Mouse (Mus musculus): ENCODE measurements at regions not wholly inside any gene's neighbourhood (a gene's known extent, or its start where the extent isn't known, plus 50 kb on each side); places are given as distances from the start of the nearest gene placed in this dataset.

DNA sequence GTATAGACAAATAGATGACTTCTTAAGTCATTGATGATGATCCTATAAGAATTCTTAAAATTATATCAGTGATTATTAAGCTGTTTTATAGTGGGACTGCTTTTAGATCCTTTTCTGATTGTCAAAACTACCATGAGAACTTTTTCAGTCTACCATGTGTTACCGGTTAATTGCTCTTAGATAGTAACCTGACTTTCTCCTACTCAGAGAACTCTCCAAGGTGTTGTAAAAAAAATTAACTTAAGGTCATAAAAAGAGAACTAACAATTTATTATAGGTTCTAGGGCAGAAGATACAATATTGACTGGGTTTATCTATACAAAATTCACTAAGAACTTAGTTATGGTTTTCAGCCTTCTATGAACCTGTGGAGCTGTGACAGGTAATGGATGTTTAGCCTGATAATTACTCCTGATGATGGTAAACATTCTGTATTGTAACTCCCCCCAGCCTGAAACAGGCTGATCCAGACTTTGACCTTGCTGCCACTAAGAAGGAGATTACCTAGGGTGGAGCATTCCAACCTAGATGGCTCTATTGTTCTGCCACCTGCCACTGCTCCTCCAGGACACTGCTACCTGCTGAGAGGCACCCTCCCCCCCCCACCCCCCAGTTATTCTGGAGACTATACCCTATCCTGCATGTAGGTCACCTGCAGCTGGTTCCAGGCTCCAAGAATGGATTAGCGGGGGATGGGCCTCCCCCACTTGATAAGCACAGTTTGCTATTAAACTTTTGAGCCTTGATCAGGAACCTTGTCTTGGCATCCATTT is 298.4 kb upstream of the Cox7c start:
- no peak for ATAC-seq (replicated peaks; ENCODE audit: low FRiP score, low read depth)
- Histone ChIP-seq H3K9ac (ENCODE audit: low read depth, low read length) (no peak overlapping the region), H3K4me2 (ENCODE audit: low read length) (no peak overlapping the region), H3K9me3 (replicated peaks; ENCODE audit: low read length) (no peaks in the 10 kb centered on the region), H3K27ac (no peak overlapping the region), H3K4me3 (replicated peaks; ENCODE audit: low read depth, low read length) (no peak overlapping the region), H3K36me3 (ENCODE audit: insufficient read depth, low read length) (no peaks in the 10 kb centered on the region), H3K27me3 (ENCODE audit: insufficient read depth, low read length) (no peaks in the 10 kb centered on the region), H3K4me1 (replicated peaks; ENCODE audit: insufficient read depth, low read length) (no peaks in the 10 kb centered on the region)
- no peak for DNase-seq (ENCODE audit: low spot score)
- WGBS, result 96% methylated on average over 2 of the region's 2 CpGs
- TF ChIP-seq CTCF (IDR thresholded peaks at IDR 0.05; ENCODE audit: low read depth), result no peak

DNA sequence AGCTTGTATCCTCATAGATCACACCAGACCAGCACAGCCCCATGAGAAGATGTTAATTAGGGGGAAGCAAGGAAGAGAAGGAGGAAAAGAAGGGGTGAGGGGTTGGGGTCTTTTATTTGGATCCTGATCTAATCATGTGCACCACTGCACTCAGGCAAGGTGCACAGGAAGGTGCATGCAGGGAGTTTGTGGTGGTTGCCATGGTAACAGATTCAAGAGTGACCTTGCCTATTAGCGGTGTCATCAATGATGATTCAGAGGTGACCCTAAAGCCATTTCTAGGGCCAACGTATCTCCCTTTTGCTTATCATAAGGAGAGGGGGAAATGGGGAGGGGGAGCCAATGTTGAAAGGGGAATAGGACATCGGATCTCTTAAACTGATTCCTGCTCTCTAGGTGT is 289.8 kb upstream of the Cox7c start:
- no peak overlapping the region for H3K9ac ChIP-seq (ENCODE audit: low read depth, low read length)
- no peaks in the 10 kb centered on the region for H3K9me3 ChIP-seq (replicated peaks; ENCODE audit: low read length)
- 84% methylated on average over 3 of the region's 3 CpGs for WGBS
- H3K27me3 ChIP-seq (ENCODE audit: insufficient read depth, low read length), result no peaks in the 10 kb centered on the region
- H3K27ac ChIP-seq, result no peak overlapping the region
- no peak overlapping the region for H3K4me3 ChIP-seq (replicated peaks; ENCODE audit: low read depth, low read length)
- no peaks in the 10 kb centered on the region for H3K4me1 ChIP-seq (replicated peaks; ENCODE audit: insufficient read depth, low read length)
- H3K4me2 ChIP-seq (ENCODE audit: low read length), result no peak overlapping the region
- H3K36me3 ChIP-seq (ENCODE audit: insufficient read depth, low read length), result no peaks in the 10 kb centered on the region
- DNase-seq (ENCODE audit: low spot score), result no peak
- no peak for TF ChIP-seq CTCF (IDR thresholded peaks at IDR 0.05; ENCODE audit: low read depth)
- ATAC-seq (replicated peaks; ENCODE audit: low FRiP score, low read depth), result no peak

All from kidney, postnatal 0 days (tissue).